Mouse (Mus musculus) myocyte (in vitro differentiated cells): ENCODE data around the gene Gm28308. TPM values are rescaled to one million over a fixed set of nuclear protein-coding genes. Genes with fewer than 3 reads are reported as not detected.

Source experiments
- H3K27me3 ChIP-seq: one replicate; pipeline ENCODE4 v1.6.1; 2011; ENCODE audit not compliant: control insufficient read depth, insufficient read depth, insufficient read length
- H3K36me3 ChIP-seq: one replicate; pipeline ENCODE4 v1.6.1; 2011; ENCODE audit not compliant: control insufficient read depth, insufficient read depth
- H3K4me2 ChIP-seq: one replicate; pipeline ENCODE4 v1.6.1; 2011; ENCODE audit warnings: low read depth, control low read depth
- H3K4me3 ChIP-seq: one replicate; pipeline ENCODE4 v1.5.1; 2011; ENCODE audit warnings: mild to moderate bottlenecking, control low read depth, moderate library complexity
- H3K79me2 ChIP-seq: one replicate; pipeline ENCODE4 v1.6.1; 2011; ENCODE audit not compliant: control insufficient read depth, insufficient read depth
- H3ac ChIP-seq: one replicate; pipeline ENCODE4 v1.6.1; 2011; ENCODE audit not compliant: control insufficient read depth, insufficient read length
- CEBPB ChIP-seq: IDR thresholded peaks from 2 replicates; pipeline ENCODE4 v1.6.1; 2011; ENCODE audit warnings: mild to moderate bottlenecking, moderate library complexity; ENCODE audit not compliant: poor library complexity, insufficient read depth, severe bottlenecking
- E2F4 ChIP-seq: IDR thresholded peaks from one replicate; pipeline ENCODE4 v1.6.1; 2011; ENCODE audit warnings: mild to moderate bottlenecking, control low read depth, moderate library complexity; ENCODE audit not compliant: insufficient read depth
- MAX ChIP-seq: IDR thresholded peaks from one replicate; pipeline ENCODE4 v1.6.1; 2011; ENCODE audit warnings: low read depth, mild to moderate bottlenecking, control low read depth
- MYOD1 ChIP-seq, 3 experiments: IDR thresholded peaks; one replicate each; pipeline ENCODE4 v1.6.1; 2011; ENCODE audit warnings: control low read depth in 2 of 3, low read depth in 2 of 3, mild to moderate bottlenecking in 2 of 3, moderate library complexity in 1 of 3; ENCODE audit not compliant: insufficient read length in 2 of 3, control insufficient read depth in 1 of 3
- MYOG ChIP-seq, 3 experiments: IDR thresholded peaks; one replicate each; pipeline ENCODE4 v1.6.1; 2011; ENCODE audit warnings: control low read depth in 2 of 3, low read depth in 2 of 3, mild to moderate bottlenecking in 2 of 3; ENCODE audit not compliant: insufficient read length in 2 of 3, control insufficient read depth in 1 of 3, insufficient read depth in 1 of 3
- POLR2A ChIP-seq: IDR thresholded peaks from one replicate; pipeline ENCODE4 v1.6.1; 2011; ENCODE audit warnings: low read depth, mild to moderate bottlenecking, control low read depth, moderate library complexity; ENCODE audit not compliant: insufficient read length
- POLR2AphosphoS2 ChIP-seq: IDR thresholded peaks from one replicate; pipeline ENCODE4 v1.6.1; 2011; ENCODE audit warnings: low read depth, control low read depth; ENCODE audit not compliant: insufficient read length
- REST ChIP-seq: IDR thresholded peaks from one replicate; pipeline ENCODE4 v1.6.1; 2011; ENCODE audit warnings: mild to moderate bottlenecking, control low read depth, moderate library complexity; ENCODE audit not compliant: insufficient read depth, insufficient read length
- SRF ChIP-seq: IDR thresholded peaks from one replicate; pipeline ENCODE4 v1.6.1; 2011; ENCODE audit warnings: low read depth; ENCODE audit not compliant: control insufficient read depth, insufficient read length
- TCF12 ChIP-seq: IDR thresholded peaks from one replicate; pipeline ENCODE4 v1.6.1; 2011; ENCODE audit warnings: mild to moderate bottlenecking, control low read depth; ENCODE audit not compliant: poor library complexity, insufficient read depth, severe bottlenecking
- TCF3 ChIP-seq: IDR thresholded peaks from one replicate; pipeline ENCODE4 v1.6.1; 2011; ENCODE audit warnings: low read depth, control low read depth; ENCODE audit not compliant: insufficient read length
- USF1 ChIP-seq: IDR thresholded peaks from one replicate; pipeline ENCODE4 v1.6.1; 2011; ENCODE audit warnings: low read depth, mild to moderate bottlenecking, control low read depth, moderate library complexity
- polyA plus RNA-seq: library from polyadenylated mRNA; unstranded; fragments of >200 nt; fragmentation: generic; extraction: Trizol; gene quantifications from one replicate; pipeline ENCODE4 v1.2.1, GENCODE M21; 2012; ENCODE audit warnings: missing spikeins

Gene Gm28308
- polyA plus RNA-seq, 1 experiment = 0.52 TPM

- H3K36me3 ChIP-seq = no peaks in the 10 kb centered on the region
- TF ChIP-seq CEBPB (no peak), MAX (no peak), REST (no peak), SRF (no peak), MYOG (IDR thresholded peaks at IDR 0.05; ENCODE audit: control insufficient read depth in 1 of 3, insufficient read depth in 1 of 3, insufficient read length in 2 of 3, low read depth in 2 of 3) (no peak), POLR2A (no peak), TCF3 (no peak), E2F4 (no peak), USF1 (no peak), TCF12 (no peak), POLR2AphosphoS2 (no peak), MYOD1 (IDR thresholded peaks at IDR 0.05; ENCODE audit: control insufficient read depth in 1 of 3, insufficient read length in 2 of 3, low read depth in 2 of 3) (no peak)
- H3K4me3 ChIP-seq = peak overlapping the region; percentile 89
- H3K27me3 ChIP-seq = no peaks in the 10 kb centered on the region
- H3K4me2 ChIP-seq = peak overlapping the region; percentile 99
- no peak overlapping the region for H3ac ChIP-seq
- peaks cover 91% of the 10 kb centered on the region for H3K79me2 ChIP-seq
Observed at GRCm38 (mm10) chr6:52235267-52235666, 22.1 kb upstream of the Gm28308 start.

GRCm38 (mm10) chr6:52234428-52235140 is 21.4 kb upstream of the Gm28308 start:
- H3K36me3 ChIP-seq = no peaks in the 10 kb centered on the region
- peaks cover 91% of the 10 kb centered on the region for H3K79me2 ChIP-seq
- H3K4me2 ChIP-seq = peak overlapping the region; percentile 99
- H3K27me3 ChIP-seq = no peaks in the 10 kb centered on the region
- peak overlapping the region; percentile 73 for H3ac ChIP-seq
- H3K4me3 ChIP-seq = peak overlapping the region; percentile 89
- TF ChIP-seq POLR2AphosphoS2 (peak; percentile 40), E2F4 (no peak)

- peaks cover 90% of the 10 kb centered on the region for H3K79me2 ChIP-seq
- no peaks in the 10 kb centered on the region for H3K27me3 ChIP-seq
- peak overlapping the region; percentile 73 for H3ac ChIP-seq
- peak in 1 of 3 experiments; percentile 18 for TF ChIP-seq MYOD1 (IDR thresholded peaks at IDR 0.05; ENCODE audit: control insufficient read depth in 1 of 3, insufficient read length in 2 of 3, low read depth in 2 of 3)
- no peak for TF ChIP-seq USF1
- TF ChIP-seq POLR2AphosphoS2 = peak; percentile 57
- TF ChIP-seq POLR2A = peak; percentile 45
- H3K4me3 ChIP-seq = peak overlapping the region; percentile 89
- no peaks in the 10 kb centered on the region for H3K36me3 ChIP-seq
- peak overlapping the region; percentile 99 for H3K4me2 ChIP-seq
Observed at GRCm38 (mm10) chr6:52233546-52234427, 20.6 kb upstream of the Gm28308 start.

- Histone ChIP-seq H3K4me3 (peak overlapping the region; percentile 89), H3K36me3 (no peaks in the 10 kb centered on the region), H3ac (peak overlapping the region; percentile 73), H3K79me2 (peaks cover 89% of the 10 kb centered on the region), H3K4me2 (peak overlapping the region; percentile 99), H3K27me3 (no peaks in the 10 kb centered on the region)
- TF ChIP-seq TCF3 (no peak), MYOG (IDR thresholded peaks at IDR 0.05; ENCODE audit: control insufficient read depth in 1 of 3, insufficient read depth in 1 of 3, insufficient read length in 2 of 3, low read depth in 2 of 3) (no peak), E2F4 (no peak), CEBPB (no peak)
Observed at GRCm38 (mm10) chr6:52232984-52233545, 19.9 kb upstream of the Gm28308 start.

GRCm38 (mm10) chr6:52232568-52232965 is 19.4 kb upstream of the Gm28308 start:
- TF ChIP-seq REST (no peak), TCF3 (no peak), POLR2AphosphoS2 (no peak), MYOD1 (IDR thresholded peaks at IDR 0.05; ENCODE audit: control insufficient read depth in 1 of 3, insufficient read length in 2 of 3, low read depth in 2 of 3) (no peak), MAX (no peak), USF1 (no peak), E2F4 (no peak), TCF12 (no peak), POLR2A (no peak), CEBPB (no peak), SRF (no peak), MYOG (IDR thresholded peaks at IDR 0.05; ENCODE audit: control insufficient read depth in 1 of 3, insufficient read depth in 1 of 3, insufficient read length in 2 of 3, low read depth in 2 of 3) (no peak)
- Histone ChIP-seq H3K4me2 (peak overlapping the region; percentile 99), H3ac (peak overlapping the region; percentile 73), H3K4me3 (peak overlapping the region; percentile 89), H3K36me3 (no peaks in the 10 kb centered on the region), H3K79me2 (peaks cover 89% of the 10 kb centered on the region), H3K27me3 (no peaks in the 10 kb centered on the region)
